Mouse (Mus musculus) liver, embryonic 12.5 days (tissue): ENCODE results near the gene Mrps23. TPM values are rescaled to one million over a fixed set of nuclear protein-coding genes. Genes with fewer than 3 reads are reported as not detected.
"Not testable (repeated sequence)": the region's sequence is repeated elsewhere in the genome, so short reads cannot be mapped to it uniquely, and the experiment has no call there.

Experiments
- ATAC-seq: fragments of 200-750 bp; cut with Nextera tagmentation; 2 replicates; pipeline ENCODE4 v1.8.0; 2017; ENCODE audit warnings: moderate number of reproducible peaks, mild to moderate bottlenecking, moderate library complexity
- H3K27ac ChIP-seq: fragments of 300-500 bp; sonication (generic); 2 replicates; pipeline ENCODE4 v1.5.1; 2016; ENCODE audit warnings: mild to moderate bottlenecking
- H3K27me3 ChIP-seq: fragments of 300-500 bp; sonication (generic); replicated peaks from 2 replicates; pipeline ENCODE4 v1.6.1; 2016; ENCODE audit warnings: mild to moderate bottlenecking, moderate library complexity
- H3K36me3 ChIP-seq: fragments of 300-500 bp; sonication (generic); 2 replicates; pipeline ENCODE4 v1.6.1; 2016; ENCODE audit warnings: mild to moderate bottlenecking, moderate library complexity
- H3K4me1 ChIP-seq: fragments of 300-500 bp; sonication (generic); 2 replicates; pipeline ENCODE4 v1.6.1; 2016
- H3K4me2 ChIP-seq: fragments of 300-500 bp; sonication (generic); 2 replicates; pipeline ENCODE4 v1.6.1; 2016; ENCODE audit warnings: mild to moderate bottlenecking, moderate library complexity
- H3K4me3 ChIP-seq: fragments of 300-500 bp; sonication (generic); 2 replicates; pipeline ENCODE4 v1.5.1; 2016; ENCODE audit warnings: mild to moderate bottlenecking, moderate library complexity
- H3K9ac ChIP-seq: fragments of 300-500 bp; sonication (generic); 2 replicates; pipeline ENCODE4 v1.6.1; 2016; ENCODE audit warnings: mild to moderate bottlenecking, moderate library complexity
- H3K9me3 ChIP-seq: fragments of 300-500 bp; sonication (generic); replicated peaks from 2 replicates; pipeline ENCODE4 v1.6.1; 2016; ENCODE audit warnings: mild to moderate bottlenecking, moderate library complexity
- WGBS: fragments of 180-500 bp; shearing (Covaris S2); methylation state at CpG from one replicate; pipeline ENCODE4 v1.1.7; 2016; ENCODE audit not compliant: insufficient replicate concordance; 5-methylcytosine and 5-hydroxymethylcytosine counted together
- polyA plus RNA-seq: library from polyadenylated mRNA; unstranded; fragments of >200 nt; fragmentation: Nextera tagmentation; extraction: Ambion mirVana; gene quantifications from 2 replicates; pipeline ENCODE4 v1.2.1, GENCODE M21; 2016

Gene Mrps23
- polyA plus RNA-seq, 1 experiment from 2014 or later, result 47.6 TPM

DNA sequence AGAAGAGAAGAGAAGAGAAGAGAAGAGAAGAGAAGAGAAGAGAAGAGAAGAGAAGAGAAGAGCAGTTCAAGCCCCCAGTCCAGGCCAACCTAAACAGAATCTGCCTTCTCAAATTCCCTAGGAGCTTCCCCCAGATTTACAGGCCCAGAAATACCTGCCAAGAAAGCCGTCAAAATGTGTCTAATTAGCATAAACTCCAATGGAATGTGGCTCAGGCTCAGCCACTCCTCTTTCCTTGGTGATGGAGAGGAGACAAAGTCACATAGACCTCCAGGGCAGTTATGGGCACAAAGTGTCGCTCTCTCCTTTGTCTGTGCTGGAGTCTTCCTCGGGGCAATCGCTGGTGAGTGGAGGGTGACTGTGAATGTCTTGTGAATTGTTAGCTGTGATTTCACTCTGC, 6.0 kb upstream of the Mrps23 start:
- Histone ChIP-seq H3K36me3 (no peaks in the 10 kb centered on the region), H3K27me3 (peaks cover 76% of the 10 kb centered on the region), H3K4me2 (no peak overlapping the region), H3K9me3 (no peaks in the 10 kb centered on the region), H3K9ac (no peak overlapping the region), H3K27ac (no peak overlapping the region), H3K4me1 (peaks cover 28% of the 10 kb centered on the region), H3K4me3 (no peak overlapping the region)
- no peak for ATAC-seq
- 33% methylated on average over 4 of the region's 4 CpGs for WGBS

DNA sequence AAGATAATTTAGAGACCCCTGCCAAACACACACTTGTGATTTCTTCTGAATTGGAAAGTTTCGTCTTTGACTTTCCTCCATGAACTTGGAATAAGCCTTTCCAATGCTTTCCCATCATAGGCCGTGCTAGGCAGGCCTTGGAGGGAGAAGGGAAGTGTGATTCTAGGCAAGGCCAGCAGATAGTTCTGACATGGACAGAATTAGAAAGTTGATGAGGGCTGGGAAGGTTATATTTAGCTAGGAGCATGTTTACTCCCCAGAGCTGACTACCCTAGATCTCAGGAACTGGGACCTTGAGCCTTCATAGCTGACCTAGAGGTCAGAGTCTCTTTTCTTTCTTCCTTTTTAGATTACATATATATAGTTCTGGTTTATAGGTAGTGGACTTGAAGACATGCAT, 3.0 kb upstream of the Mrps23 start:
- Histone ChIP-seq H3K4me2 (no peak overlapping the region), H3K4me3 (no peak overlapping the region), H3K27ac (no peak overlapping the region), H3K36me3 (peaks cover 7% of the 10 kb centered on the region), H3K9ac (no peak overlapping the region), H3K27me3 (peaks cover 46% of the 10 kb centered on the region), H3K4me1 (peaks cover 43% of the 10 kb centered on the region), H3K9me3 (no peaks in the 10 kb centered on the region)
- 55% methylated on average over 2 of the region's 2 CpGs for WGBS
- no peak for ATAC-seq

DNA sequence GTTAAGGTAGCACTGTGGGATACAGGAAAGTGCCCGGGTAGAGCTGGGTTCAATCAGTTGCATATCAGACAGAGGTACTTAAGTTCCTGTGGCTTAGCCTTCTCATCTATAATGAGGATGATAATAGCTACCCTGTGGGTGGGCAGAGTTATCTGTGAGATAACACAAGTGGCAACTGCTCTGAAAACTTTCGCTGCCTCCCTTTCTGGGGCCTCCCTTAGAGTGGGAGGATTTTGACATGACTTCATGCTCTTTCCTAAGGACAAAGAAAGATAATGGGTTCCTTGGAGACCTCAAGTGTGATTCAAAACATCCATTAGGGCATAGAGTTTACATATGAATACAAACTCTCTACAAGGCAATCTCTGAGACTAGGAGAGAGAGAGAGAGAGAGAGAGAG, 2.1 kb upstream of the Mrps23 start:
- H3K36me3 ChIP-seq, result peaks cover 10% of the 10 kb centered on the region
- peak overlapping the region; percentile 31; the same call in 1 of the 2 replicates for H3K4me2 ChIP-seq
- H3K9me3 ChIP-seq, result no peaks in the 10 kb centered on the region
- peaks cover 41% of the 10 kb centered on the region for H3K4me1 ChIP-seq
- no peak overlapping the region for H3K9ac ChIP-seq
- 12% methylated on average over 2 of the region's 2 CpGs for WGBS
- 0 out of 2 replicates have a peak, but pooled peaks have one; percentile 3 for ATAC-seq
- H3K27me3 ChIP-seq, result peaks cover 38% of the 10 kb centered on the region
- H3K27ac ChIP-seq, result no peak overlapping the region
- no peak overlapping the region for H3K4me3 ChIP-seq

DNA sequence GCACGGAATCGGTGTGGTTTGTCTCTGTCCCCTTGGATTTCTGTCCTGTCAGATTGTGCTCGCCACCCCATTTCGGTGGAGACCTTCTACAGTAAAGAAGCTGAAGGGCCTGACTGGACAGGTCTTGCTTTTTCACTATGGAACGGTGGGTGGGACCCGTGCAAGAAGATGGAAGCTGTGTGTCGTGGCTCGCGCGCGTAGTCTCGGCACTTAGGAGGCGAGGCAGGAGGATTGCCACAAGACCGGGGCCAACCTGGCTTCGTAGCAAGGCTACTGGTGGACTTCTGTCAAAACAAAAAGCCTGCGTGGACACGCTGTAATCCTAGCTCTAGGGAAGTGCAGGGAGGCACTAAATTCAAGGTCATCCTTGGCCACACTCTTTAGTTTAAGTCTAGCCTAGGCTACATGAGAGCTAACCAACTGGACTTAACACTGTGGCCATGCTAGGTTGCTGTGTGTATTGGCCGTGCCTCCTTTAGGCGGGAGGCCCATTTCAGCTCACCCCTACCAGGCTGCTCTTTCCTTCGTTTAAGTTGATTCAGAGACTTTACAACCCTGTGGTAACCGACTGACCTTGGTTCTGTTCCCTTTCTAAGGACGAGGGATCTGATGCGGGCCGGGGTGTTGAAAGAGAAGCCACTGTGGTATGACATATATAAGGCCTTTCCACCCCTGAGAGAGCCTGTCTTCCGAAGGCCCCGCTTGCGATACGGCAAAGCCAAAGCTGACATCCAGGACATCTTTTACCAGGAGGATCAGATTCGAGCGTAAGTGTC, 593 bp downstream of the Mrps23 start:
- peak; percentile 36 for ATAC-seq
- 24% methylated on average over 30 of the region's 30 CpGs for WGBS

DNA sequence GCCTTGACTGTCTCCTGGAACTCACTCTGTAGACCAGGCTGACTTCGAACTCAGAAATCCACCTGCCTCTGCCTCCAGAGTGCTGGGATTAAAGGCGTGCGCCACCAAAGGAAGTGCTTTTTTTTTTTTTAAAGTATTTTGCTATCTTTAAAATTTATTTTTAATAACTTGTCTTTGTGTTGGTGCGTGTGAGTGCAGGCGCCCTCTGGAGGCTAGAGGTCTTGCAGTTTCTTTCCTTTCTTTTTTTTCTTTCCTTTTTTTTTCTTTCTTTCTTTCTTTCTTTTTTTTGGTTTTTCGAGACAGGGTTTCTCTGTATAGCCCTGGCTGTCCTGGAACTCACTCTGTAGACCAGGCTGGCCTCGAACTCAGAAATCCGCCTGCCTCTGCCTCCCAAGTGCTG, 2.4 kb downstream of the Mrps23 start:
- not testable (repeated sequence) for ATAC-seq, H3K9ac ChIP-seq, H3K9me3 ChIP-seq, H3K4me2 ChIP-seq, H3K27me3 ChIP-seq, H3K4me3 ChIP-seq, H3K27ac ChIP-seq
- Histone ChIP-seq H3K36me3 (peaks cover 55% of the 10 kb centered on the region), H3K4me1 (peaks cover 39% of the 10 kb centered on the region)
- 80% methylated on average over 8 of the region's 8 CpGs for WGBS

More for the DNA sequence above, 593 bp downstream of the Mrps23 start:
- Histone ChIP-seq H3K36me3 (peaks cover 37% of the 10 kb centered on the region), H3K9me3 (no peaks in the 10 kb centered on the region), H3K4me3 (peak overlapping the region; percentile 91), H3K4me1 (peaks cover 41% of the 10 kb centered on the region), H3K9ac (peak overlapping the region; percentile 87), H3K4me2 (peak overlapping the region; percentile 84), H3K27ac (peak overlapping the region; percentile 83), H3K27me3 (peaks cover 14% of the 10 kb centered on the region; the same call in 1 of the 2 replicates)

DNA sequence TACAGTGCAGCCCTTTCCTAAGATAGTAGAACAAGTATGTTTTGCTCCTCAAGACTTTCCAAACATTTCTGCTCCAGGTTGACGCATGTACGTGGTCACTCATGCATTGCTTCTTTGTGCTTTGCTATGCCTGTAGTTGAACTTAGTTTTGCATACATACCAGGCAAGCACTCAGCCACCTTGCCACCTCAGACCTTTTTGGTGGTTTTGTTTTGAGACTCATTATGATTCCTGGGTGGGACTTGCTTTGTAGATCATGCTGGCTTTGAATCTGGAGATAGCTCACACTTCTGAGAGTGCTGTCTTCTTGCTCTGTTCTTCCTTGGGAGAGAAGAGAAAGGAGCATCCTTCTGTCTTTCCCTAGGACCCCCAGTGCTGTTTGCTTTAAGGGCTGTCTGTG, 3.5 kb downstream of the Mrps23 start:
- no peak overlapping the region for H3K4me2 ChIP-seq
- peaks cover 28% of the 10 kb centered on the region for H3K4me1 ChIP-seq
- H3K27me3 ChIP-seq, result no peaks in the 10 kb centered on the region
- WGBS, result 90% methylated on average over 2 of the region's 2 CpGs
- H3K9ac ChIP-seq, result no peak overlapping the region
- no peaks in the 10 kb centered on the region for H3K9me3 ChIP-seq
- peaks cover 62% of the 10 kb centered on the region for H3K36me3 ChIP-seq
- no peak overlapping the region for H3K4me3 ChIP-seq
- ATAC-seq, result no peak
- no peak overlapping the region for H3K27ac ChIP-seq

- peaks cover 52% of the 10 kb centered on the region for H3K36me3 ChIP-seq
- 73% methylated on average over 5 of the region's 5 CpGs for WGBS
- no peak overlapping the region for H3K9ac ChIP-seq
- no peaks in the 10 kb centered on the region; the same call in 1 of the 2 replicates for H3K27me3 ChIP-seq
- H3K9me3 ChIP-seq, result no peaks in the 10 kb centered on the region
- ATAC-seq, result no peak
- no peak overlapping the region for H3K27ac ChIP-seq
- H3K4me2 ChIP-seq, result no peak overlapping the region
- no peak overlapping the region for H3K4me3 ChIP-seq
- no peaks in the 10 kb centered on the region for H3K4me1 ChIP-seq
These were observed 7.8 kb downstream of the Mrps23 start for GRCm38 (mm10) chr11:88211824-88212582.

GRCm38 (mm10) chr11:88213757-88214156, 9.6 kb downstream of the Mrps23 start:
- WGBS, result 46% methylated on average over 6 of the region's 6 CpGs
- H3K4me3 ChIP-seq, result no peak overlapping the region

GRCm38 (mm10) chr11:88214881-88215831, 11.0 kb downstream of the Mrps23 start:
- no peak for ATAC-seq
- WGBS, result 49% methylated on average over 21 of the region's 21 CpGs
- no peaks in the 10 kb centered on the region for H3K9me3 ChIP-seq
- no peak overlapping the region for H3K9ac ChIP-seq
- H3K27me3 ChIP-seq, result peaks cover 6% of the 10 kb centered on the region; the same call in 1 of the 2 replicates
- no peaks in the 10 kb centered on the region for H3K4me1 ChIP-seq
- peaks cover 21% of the 10 kb centered on the region for H3K36me3 ChIP-seq
- no peak overlapping the region for H3K4me3 ChIP-seq
- H3K4me2 ChIP-seq, result no peak overlapping the region
- H3K27ac ChIP-seq, result no peak overlapping the region

More at GRCm38 (mm10) chr11:88213757-88214156, 9.6 kb downstream of the Mrps23 start:
- H3K9me3 ChIP-seq, result no peaks in the 10 kb centered on the region
- no peaks in the 10 kb centered on the region for H3K4me1 ChIP-seq
- no peak overlapping the region for H3K4me2 ChIP-seq
- peaks cover 6% of the 10 kb centered on the region; the same call in 1 of the 2 replicates for H3K27me3 ChIP-seq
- H3K36me3 ChIP-seq, result peaks cover 35% of the 10 kb centered on the region
- ATAC-seq, result no peak
- H3K27ac ChIP-seq, result no peak overlapping the region
- no peak overlapping the region for H3K9ac ChIP-seq

DNA sequence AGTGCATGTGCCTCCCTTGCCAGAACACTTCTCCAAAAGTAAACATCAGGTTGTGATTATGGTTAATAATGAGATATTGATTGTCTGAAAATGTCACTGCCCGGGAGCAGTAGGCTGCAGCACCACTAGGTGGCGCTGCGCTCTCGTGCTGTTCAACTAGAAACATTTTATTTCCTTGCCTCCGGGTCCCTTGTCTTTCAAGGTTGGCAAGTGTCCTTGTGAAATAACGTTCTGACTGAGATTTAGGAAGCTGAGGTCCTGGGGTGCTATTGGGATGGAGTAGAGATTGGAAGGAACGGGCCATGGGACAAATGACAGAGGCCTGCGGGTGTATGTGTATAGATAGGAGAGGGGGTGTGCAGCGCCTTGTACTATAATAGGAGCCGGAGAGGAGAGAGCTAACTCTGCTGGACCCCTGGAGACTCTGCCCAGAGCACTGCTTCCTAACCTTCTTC, 12.1 kb downstream of the Mrps23 start:
- Histone ChIP-seq H3K4me1 (no peaks in the 10 kb centered on the region), H3K4me3 (no peak overlapping the region), H3K27ac (no peak overlapping the region), H3K27me3 (peaks cover 6% of the 10 kb centered on the region; the same call in 1 of the 2 replicates), H3K9ac (no peak overlapping the region), H3K9me3 (no peaks in the 10 kb centered on the region), H3K4me2 (no peak overlapping the region), H3K36me3 (peaks cover 10% of the 10 kb centered on the region)
- no peak for ATAC-seq
- WGBS, result 25% methylated on average over 10 of the region's 10 CpGs

GRCm38 (mm10) chr11:88218155-88218554, 14.0 kb downstream of the Mrps23 start:
- no peaks in the 10 kb centered on the region for H3K36me3 ChIP-seq
- WGBS, result 62% methylated on average over 6 of the region's 6 CpGs
- no peaks in the 10 kb centered on the region for H3K9me3 ChIP-seq
- H3K27ac ChIP-seq, result no peak overlapping the region
- no peak overlapping the region for H3K9ac ChIP-seq
- H3K4me2 ChIP-seq, result no peak overlapping the region
- H3K4me1 ChIP-seq, result no peaks in the 10 kb centered on the region
- H3K4me3 ChIP-seq, result no peak overlapping the region
- no peak for ATAC-seq
- peaks cover 6% of the 10 kb centered on the region; the same call in 1 of the 2 replicates for H3K27me3 ChIP-seq
